Mouse (Mus musculus) small intestine, adult 2 months (tissue): ENCODE data around the gene Tmem121. TPM values are rescaled to one million over a fixed set of nuclear protein-coding genes. Genes with fewer than 3 reads are reported as not detected.

ENCODE experiments used
- H3K27ac ChIP-seq: fragments of 200-500 bp; 2 replicates; pipeline ENCODE4 v1.5.1; 2012; ENCODE audit warnings: low read depth, low read length, control low read depth, inconsistent platforms; ENCODE audit not compliant: insufficient read depth
- H3K27me3 ChIP-seq: fragments of 200-500 bp; 2 replicates; pipeline ENCODE4 v1.6.1; 2012; ENCODE audit warnings: mild to moderate bottlenecking, moderate library complexity, low read length, inconsistent platforms; ENCODE audit not compliant: control insufficient read depth, insufficient read depth
- H3K36me3 ChIP-seq: fragments of 200-500 bp; 2 replicates; pipeline ENCODE4 v1.6.1; 2012; ENCODE audit warnings: mild to moderate bottlenecking, low read length, control low read depth, inconsistent platforms; ENCODE audit not compliant: control insufficient read depth, insufficient read depth
- H3K4me1 ChIP-seq: fragments of 200-500 bp; 2 replicates; pipeline ENCODE4 v1.6.1; 2012; ENCODE audit warnings: low read length, inconsistent platforms, mixed read lengths; ENCODE audit not compliant: control insufficient read depth, insufficient read depth, insufficient read length
- H3K4me3 ChIP-seq: fragments of 200-500 bp; 2 replicates; pipeline ENCODE4 v1.5.1; 2012; ENCODE audit warnings: low read depth, mild to moderate bottlenecking, control low read depth, inconsistent platforms, low read length, moderate library complexity
- CTCF ChIP-seq: fragments of 200-500 bp; IDR thresholded peaks from 2 replicates; pipeline ENCODE4 v1.5.1; 2012; ENCODE audit warnings: low read depth, mild to moderate bottlenecking, control low read depth, inconsistent platforms, low read length, moderate library complexity, mixed read lengths; ENCODE audit not compliant: insufficient replicate concordance, insufficient read length; ENCODE audit errors: extremely low read depth
- POLR2A ChIP-seq: fragments of 200-500 bp; IDR thresholded peaks from 2 replicates; pipeline ENCODE4 v1.6.1; 2012; ENCODE audit warnings: low read depth, mild to moderate bottlenecking, control low read depth, inconsistent platforms, low read length, moderate library complexity
- WGBS: fragments of 180-500 bp; shearing (Covaris S2); methylation state at CpG from one replicate; pipeline ENCODE4 v1.1.7; 2018; 5-methylcytosine and 5-hydroxymethylcytosine counted together
- polyA plus RNA-seq: library from polyadenylated mRNA; depleted of rRNA; stranded (reverse); fragments of >200 nt; gene quantifications from 2 replicates; pipeline ENCODE4 v1.2.3, GENCODE M21; 2012

The Tmem121 gene
- polyA plus RNA-seq, 1 experiment: 2.4 TPM

- no peak for TF ChIP-seq POLR2A
- no peak for TF ChIP-seq CTCF
- Histone ChIP-seq H3K4me1 (peaks cover 19% of the 10 kb centered on the region), H3K4me3 (peak within 1 kb of the TSS; percentile 82), H3K36me3 (peaks cover 9% of the 10 kb centered on the region), H3K27ac (peak within 1 kb of the TSS; percentile 83), H3K27me3 (peaks cover 21% of the 10 kb centered on the region)
- WGBS: under 1% methylated on average over 68 of the region's 68 CpGs
These were observed 45.7 kb upstream of the Tmem121 start, which contains the start of gene Crip2 for GRCm38 (mm10) chr12:113139908-113140615. Crip2 (plus strand) TSS chr12:113140236.

DNA sequence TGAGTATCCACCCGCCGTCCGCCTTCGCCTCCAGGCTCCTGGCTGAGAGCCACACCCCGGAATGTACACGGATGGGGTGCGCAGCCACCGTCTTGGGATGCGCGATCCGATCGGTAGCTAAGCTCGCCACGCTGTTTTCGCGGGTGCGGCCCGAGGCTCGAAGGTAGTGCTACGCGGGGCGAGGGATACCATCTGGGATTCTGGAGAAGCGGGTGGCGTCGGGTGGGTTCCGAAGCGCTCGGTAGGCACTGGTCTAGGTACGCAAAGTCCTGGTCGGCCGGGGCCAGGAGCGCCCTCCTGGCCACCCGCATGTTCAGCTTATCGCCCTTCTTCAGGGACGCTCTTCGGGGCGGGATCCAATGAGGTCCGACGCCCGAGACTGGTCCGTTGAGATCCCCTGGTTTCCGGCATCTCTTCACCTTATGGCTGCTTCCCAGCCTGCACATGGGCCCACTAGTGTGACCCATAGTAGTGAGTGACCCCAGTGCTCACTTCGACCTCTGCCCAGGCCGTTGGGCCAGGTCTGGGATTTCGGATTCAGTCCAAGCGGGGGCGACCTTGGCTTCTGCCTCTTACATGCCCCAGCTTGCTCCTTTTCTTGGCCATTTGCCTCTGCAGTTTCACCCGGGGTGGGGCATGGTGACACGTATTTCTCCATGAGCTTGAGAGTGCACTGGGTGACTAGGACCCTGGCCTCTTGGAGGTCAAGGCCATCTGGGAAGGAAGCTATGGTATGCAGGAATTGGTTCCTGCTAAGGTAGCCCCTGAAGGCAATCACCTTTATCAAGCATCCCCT lies 44.9 kb upstream of the Tmem121 start:
- Histone ChIP-seq H3K27me3 (peaks cover 21% of the 10 kb centered on the region), H3K36me3 (peaks cover 6% of the 10 kb centered on the region), H3K4me3 (peak overlapping the region; percentile 82), H3K27ac (peak overlapping the region; percentile 83), H3K4me1 (peaks cover 19% of the 10 kb centered on the region)
- TF ChIP-seq CTCF: no peak
- no peak for TF ChIP-seq POLR2A
- 3% methylated on average over 49 of the region's 49 CpGs for WGBS

- Histone ChIP-seq H3K4me1 (peaks cover 24% of the 10 kb centered on the region), H3K27me3 (peaks cover 21% of the 10 kb centered on the region), H3K36me3 (peaks cover under 1% of the 10 kb centered on the region; the same call in 1 of the 2 replicates), H3K4me3 (peak overlapping the region; percentile 82), H3K27ac (peak overlapping the region; percentile 83)
- TF ChIP-seq CTCF (no peak), POLR2A (no peak)
- 39% methylated on average over 8 of the region's 8 CpGs for WGBS
These were observed 44.2 kb upstream of the Tmem121 start for GRCm38 (mm10) chr12:113141531-113141973.

DNA sequence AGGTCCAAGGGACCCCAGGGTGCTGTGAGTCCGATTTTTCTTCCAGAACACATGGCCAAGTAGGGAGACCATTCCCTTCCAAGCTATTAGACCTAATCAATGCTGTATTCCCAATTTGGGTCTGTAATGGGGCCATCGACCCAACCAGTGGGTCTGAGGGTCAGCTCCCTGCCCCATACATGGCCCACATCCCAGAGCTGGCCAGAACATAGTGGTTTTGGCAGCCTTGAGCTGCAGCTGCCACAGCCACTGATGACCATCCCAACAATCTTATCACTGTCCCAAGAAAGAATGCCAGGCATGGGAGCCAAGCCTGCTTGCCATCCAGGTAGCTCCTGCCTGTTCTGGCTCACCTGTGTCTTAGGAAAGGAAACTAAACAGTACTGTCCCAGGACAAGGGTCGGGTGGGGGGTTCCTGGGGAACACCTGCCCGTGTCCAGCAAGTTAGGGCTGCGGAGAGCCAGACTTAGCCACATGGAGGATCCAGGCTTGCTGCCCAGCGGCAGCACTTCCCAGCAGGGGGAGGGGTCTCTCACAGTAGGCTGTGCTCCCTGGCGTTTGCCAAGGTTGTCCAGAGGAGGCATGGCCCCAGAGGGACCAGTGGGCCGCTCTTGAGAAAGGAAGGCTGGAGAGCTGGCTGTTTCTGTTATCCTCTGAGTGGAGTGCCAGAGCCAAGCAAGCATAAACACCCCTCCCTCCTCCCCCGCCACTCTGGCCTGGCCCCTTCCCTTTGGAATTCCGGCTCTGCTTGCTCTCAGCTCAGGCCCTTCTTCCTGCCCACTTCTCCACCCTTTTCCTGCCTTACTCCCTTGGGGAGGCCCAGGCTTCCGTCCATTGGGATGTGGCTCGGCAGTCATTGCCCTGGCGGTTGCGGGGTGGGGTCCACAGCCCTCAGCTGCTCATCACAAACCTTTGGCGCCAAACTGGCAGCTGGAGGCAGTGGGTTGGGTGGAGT lies 43.4 kb upstream of the Tmem121 start:
- Histone ChIP-seq H3K36me3 (no peaks in the 10 kb centered on the region; the same call in 1 of the 2 replicates), H3K4me1 (peaks cover 31% of the 10 kb centered on the region)
- 21% methylated on average over 15 of the region's 15 CpGs for WGBS

DNA sequence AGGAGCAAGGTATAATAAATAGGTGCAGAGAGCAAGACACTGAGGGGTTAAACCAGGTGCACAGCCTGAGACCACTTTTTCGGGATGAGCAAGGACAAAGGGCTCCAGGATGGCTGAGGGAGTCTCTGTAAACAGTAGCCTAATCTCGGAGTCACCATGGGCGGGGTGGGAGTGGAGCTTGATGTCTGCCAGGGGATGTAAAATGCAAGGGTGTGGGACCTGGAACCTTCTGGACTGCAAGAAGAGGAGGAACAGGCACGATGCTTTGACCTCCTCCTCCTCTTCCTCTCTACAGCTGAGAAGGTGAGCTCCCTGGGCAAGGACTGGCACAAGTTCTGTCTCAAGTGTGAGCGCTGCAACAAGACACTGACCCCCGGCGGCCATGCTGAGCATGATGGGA lies 42.6 kb upstream of the Tmem121 start:
- Histone ChIP-seq H3K27me3 (peaks cover 21% of the 10 kb centered on the region), H3K27ac (peak overlapping the region; percentile 69), H3K36me3 (no peaks in the 10 kb centered on the region), H3K4me3 (peak overlapping the region; percentile 38), H3K4me1 (peaks cover 37% of the 10 kb centered on the region)
- 33% methylated on average over 7 of the region's 7 CpGs for WGBS
- TF ChIP-seq POLR2A (no peak), CTCF (no peak)

More for the DNA sequence above, 43.4 kb upstream of the Tmem121 start:
- peak overlapping the region; percentile 82 for H3K4me3 ChIP-seq
- peak overlapping the region; percentile 83 for H3K27ac ChIP-seq
- TF ChIP-seq POLR2A: no peak
- TF ChIP-seq CTCF: no peak
- peaks cover 21% of the 10 kb centered on the region for H3K27me3 ChIP-seq

DNA sequence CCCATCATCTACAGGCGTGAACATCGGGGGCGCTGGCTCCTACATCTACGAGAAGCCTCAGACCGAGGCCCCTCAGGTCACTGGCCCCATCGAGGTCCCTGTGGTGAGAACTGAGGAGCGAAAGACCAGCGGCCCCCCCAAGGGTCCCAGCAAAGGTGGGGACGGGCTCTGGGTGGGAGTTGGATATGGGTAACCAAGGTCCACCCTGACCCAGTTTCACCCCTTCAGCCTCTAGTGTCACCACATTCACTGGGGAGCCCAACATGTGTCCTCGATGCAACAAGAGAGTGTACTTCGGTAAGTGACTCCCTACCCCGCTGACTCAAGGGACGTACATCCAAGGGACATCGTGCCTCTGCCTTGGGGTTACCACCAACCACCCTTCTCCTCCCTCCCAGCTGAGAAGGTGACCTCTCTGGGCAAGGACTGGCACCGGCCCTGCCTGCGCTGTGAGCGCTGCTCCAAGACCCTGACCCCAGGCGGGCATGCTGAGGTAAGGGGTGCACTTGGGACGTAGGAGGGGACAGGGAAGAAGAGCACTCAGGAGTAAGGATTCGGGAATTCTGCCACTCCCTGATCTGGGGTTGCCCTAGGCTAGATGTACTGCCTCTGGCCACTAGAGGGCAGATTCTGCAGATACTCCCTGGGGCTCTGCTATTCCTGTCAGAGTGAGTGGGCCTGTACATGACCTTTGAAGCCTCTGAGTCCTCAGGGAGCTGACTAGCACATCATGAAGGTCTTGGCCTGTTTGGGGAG lies 41.6 kb upstream of the Tmem121 start:
- no peak overlapping the region for H3K4me3 ChIP-seq
- no peak overlapping the region for H3K27ac ChIP-seq
- H3K36me3 ChIP-seq: no peaks in the 10 kb centered on the region
- peaks cover 46% of the 10 kb centered on the region for H3K4me1 ChIP-seq
- H3K27me3 ChIP-seq: peaks cover 21% of the 10 kb centered on the region
- TF ChIP-seq POLR2A (no peak), CTCF (peak; percentile 89; the same call in 1 of the 2 replicates)
- WGBS: 71% methylated on average over 20 of the region's 20 CpGs
